Mouse (Mus musculus) layer of hippocampus, adult 2 months (tissue): ENCODE measurements around the gene Celf3. TPM values are rescaled to one million over a fixed set of nuclear protein-coding genes. Genes with fewer than 3 reads are reported as not detected.

Experiments used
- DNase-seq, 2 experiments: peaks; one replicate each; pipeline ENCODE4 v3.0.0; 2022; ENCODE audit warnings: low spot score in 2 of 2
- H3K27ac ChIP-seq: fragments of 200-600 bp; 2 replicates; pipeline ENCODE4 v1.8.1; 2022
- H3K4me3 ChIP-seq: fragments of 200-600 bp; 2 replicates; pipeline ENCODE4 v1.8.1; 2022; ENCODE audit warnings: mild to moderate bottlenecking
- CTCF ChIP-seq: fragments of 200-600 bp; conservative IDR thresholded peaks from 2 replicates; pipeline ENCODE4 v1.8.1; 2022; ENCODE audit warnings: antibody characterized with exemption, mild to moderate bottlenecking, moderate library complexity
- total RNA-seq, 2 experiments: library from RNA; stranded (reverse); gene quantifications; 2 replicates each; pipeline ENCODE4 v1.2.3; 2021

Gene Celf3
- total RNA-seq, 2 experiments from 2014 or later = 184 to 202 TPM

DNA sequence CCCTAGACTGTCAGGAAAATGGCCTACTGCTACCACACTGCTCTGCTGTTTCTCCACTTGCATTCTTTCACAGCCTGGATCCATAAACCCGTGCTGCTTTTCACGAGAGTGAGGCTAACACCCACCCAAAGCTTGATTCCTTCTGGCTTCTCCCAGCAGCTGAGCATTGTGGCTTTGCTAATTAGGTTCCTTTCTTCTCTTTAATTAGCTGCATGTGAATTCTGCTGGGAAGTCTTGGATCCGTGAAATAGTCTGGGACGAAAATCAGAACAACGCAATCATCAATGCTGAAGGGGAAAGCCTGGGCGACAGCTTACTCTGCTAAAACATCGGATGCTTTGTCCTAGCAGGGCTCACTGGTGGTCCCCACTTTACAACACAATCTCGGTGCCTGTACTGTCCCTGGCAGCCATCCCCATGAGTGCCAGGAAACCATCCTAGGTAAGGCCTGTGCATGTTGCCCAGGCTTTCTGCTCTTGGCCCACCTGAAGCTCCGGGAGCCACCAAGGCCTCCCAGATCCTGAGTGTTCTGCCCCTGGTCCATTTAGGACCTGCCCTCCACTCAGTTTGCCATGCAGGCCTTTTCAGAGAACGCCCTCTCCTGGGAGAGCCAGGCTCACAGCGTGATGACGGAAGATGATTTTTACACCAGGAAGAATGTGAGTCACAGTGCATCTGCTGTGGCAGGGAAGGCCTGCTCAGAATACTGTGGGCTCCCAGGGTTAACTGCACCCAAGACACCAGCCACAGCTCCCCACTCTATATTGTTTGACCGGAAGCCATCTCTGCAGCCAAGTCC, 12.3 kb upstream of the Celf3 start:
- Histone ChIP-seq H3K4me3 (no peak overlapping the region; the same call in 1 of the 2 replicates), H3K27ac (peak overlapping the region; percentile 96)
- peak; percentile 63 to 89 for DNase-seq
- TF ChIP-seq CTCF = peak; percentile 56

DNA sequence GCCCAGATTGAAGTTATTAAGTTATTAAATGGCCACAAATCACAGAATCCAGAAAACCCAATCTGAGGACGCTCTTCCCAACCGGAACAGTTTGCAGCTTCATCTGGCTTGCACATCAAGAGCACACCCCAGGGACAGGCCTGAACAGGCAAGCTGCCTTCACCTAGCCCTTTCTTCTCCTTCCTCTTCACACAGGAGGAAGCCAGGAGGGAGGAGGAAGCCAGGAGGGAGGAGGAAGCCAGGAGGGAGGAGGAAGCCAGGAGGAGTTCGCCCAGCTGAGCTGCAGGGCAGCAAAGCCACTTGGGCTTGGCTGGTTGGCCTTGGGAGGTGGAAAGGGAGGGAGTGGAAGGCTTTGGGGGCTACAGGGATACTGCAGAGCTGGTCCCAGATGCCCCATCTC, 9.2 kb upstream of the Celf3 start:
- DNase-seq = no peak
- Histone ChIP-seq H3K4me3 (no peak overlapping the region), H3K27ac (no peak overlapping the region)
- TF ChIP-seq CTCF = no peak

DNA sequence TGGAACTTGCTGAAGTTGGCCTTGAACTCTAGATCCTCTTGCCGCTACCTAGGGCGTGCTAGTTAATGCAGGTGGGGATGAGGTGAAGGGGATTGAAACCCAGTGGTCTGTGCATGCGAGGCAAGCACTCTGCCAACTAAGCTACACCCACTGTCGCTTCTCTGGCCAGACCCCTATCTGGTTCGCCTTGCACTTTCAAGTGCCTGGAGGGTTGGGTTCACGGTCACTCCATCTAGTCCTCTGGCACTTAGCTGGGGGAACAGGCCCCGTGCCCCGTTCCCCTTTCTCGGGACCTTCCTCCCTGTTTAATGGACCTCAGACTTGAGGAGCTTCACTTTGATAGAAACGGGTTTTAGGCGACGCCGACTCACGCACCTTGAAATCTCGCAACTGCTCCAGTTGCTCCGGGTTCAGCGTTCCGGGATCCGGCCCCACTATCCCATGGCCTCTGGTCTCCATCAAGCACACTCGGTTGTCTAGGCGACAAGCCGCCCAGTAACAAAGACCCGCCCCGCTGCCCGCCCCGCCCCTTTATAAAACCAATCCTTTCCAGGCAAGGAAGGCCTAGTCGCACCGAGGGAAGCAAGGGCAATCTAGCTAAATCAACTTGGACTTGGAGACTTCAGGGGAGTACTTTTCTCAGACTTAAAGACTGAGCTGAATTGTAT, 5.5 kb upstream of the Celf3 start:
- TF ChIP-seq CTCF = no peak
- peak overlapping the region; percentile 86 for H3K27ac ChIP-seq
- peak overlapping the region; percentile 37; the same call in 1 of the 2 replicates for H3K4me3 ChIP-seq
- DNase-seq = no peak

DNA sequence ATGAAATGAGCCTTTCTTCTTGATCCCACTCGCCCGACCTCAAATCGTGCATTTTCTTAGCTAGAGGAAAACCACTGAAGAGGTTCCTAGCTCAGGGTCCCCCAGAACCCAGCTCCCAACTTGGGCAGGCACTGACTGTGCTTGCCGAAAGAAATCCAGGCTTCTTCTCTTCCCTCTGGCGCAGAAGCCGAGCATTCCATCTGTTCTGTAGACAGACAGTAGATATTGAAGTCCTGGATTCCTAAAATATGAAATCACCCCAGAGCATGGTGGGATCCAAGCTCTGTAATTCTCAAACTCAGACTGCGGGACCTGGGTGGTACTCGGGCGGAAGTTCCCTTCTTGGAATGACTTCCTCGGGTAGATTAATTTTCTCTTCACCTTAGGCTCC, 5.0 kb upstream of the Celf3 start:
- H3K27ac ChIP-seq = peak overlapping the region; percentile 86
- no peak for TF ChIP-seq CTCF
- no peak for DNase-seq
- peak overlapping the region; percentile 37; the same call in 1 of the 2 replicates for H3K4me3 ChIP-seq

DNA sequence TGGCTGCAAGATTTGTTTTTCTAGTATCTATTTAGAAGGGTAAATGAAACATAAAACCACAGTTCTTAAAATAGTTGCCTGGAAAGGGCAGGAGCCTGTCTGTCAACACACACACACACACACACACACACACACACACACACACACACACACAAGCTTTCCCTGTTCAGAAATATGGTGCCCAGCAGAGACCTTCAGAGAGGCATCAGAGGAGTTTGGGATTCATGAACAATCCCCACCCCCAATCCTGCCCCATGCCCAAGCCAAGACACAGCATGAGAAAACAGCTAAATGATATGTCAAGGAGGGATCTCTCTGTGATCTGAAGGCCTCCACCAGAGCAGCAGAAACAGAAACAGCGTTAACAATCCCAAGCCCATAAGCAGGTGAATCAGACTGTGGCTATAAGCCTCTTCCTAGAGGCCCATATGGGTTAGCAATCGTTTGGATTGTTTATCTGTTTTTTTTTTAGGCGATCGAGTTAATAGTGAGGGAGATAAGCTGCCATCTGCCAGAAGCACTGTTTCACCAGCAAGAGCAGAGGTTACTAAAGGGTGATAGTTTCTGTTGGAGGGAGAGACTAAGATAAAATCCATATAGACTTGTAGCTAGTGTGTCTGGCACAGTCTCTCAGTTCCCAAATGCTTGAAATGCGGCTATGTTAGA, 4.4 kb upstream of the Celf3 start:
- Histone ChIP-seq H3K4me3 (no peak overlapping the region), H3K27ac (peak overlapping the region; percentile 86)
- DNase-seq = no peak
- TF ChIP-seq CTCF = no peak

DNA sequence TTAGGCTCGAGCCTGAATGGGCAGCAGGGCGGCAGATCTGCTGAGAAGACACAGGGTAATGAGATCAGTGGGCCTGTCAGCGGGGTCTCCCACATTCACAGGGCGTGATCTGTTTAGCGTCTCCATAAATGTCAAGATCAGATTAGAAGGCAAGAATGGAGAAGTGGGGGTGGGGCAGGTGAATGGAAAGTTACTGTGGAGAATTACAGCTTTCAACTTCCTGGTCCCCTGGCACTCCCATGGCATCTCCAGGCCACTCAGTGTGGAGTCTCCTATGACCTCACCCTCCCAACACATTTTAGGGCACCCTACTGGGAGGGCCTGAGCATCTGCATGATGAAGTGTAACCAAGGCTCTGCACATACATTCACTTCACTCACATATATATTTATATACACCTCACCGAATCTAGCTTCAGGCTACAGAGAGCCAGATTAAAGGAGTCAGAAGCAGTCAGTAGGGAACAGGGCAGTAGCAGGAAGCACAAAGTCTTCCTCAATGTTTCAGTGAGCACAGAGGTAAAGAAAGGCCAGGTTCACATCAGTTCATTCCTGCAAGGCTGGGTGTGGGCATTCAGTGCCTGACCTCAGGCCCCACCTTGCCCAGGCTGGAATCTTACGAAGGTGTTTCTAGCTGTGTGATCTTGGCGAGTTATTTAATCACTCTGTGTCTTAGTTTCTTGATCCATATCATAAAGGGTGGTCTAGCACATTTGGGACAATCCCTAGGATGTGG, 1.6 kb upstream of the Celf3 start:
- no peak overlapping the region for H3K4me3 ChIP-seq
- no peak for TF ChIP-seq CTCF
- H3K27ac ChIP-seq = peak overlapping the region; percentile 95
- no peak for DNase-seq

DNA sequence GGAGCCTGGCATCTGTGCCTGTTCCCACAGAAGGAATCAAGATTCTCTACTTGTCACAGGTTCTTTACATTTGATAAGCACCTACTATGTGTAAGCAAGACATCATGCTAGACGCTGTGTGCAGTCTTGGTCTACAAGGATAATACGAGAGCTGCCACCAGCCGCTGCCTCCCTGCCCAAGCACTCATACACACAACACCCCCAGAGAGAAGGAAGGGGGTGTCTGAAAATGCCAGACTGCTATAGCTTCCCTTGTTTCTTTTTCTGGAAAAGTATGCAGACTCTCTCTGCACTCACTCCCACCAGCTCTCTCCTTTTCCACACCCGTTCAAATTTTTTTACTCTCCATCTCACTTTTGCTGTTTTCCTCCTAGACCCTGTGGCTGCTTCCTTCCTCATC, 651 bp upstream of the Celf3 start:
- no peak for TF ChIP-seq CTCF
- DNase-seq = peak in 1 of 2 experiments; percentile 71
- Histone ChIP-seq H3K4me3 (peak overlapping the region; percentile 82), H3K27ac (peak overlapping the region; percentile 95)

DNA sequence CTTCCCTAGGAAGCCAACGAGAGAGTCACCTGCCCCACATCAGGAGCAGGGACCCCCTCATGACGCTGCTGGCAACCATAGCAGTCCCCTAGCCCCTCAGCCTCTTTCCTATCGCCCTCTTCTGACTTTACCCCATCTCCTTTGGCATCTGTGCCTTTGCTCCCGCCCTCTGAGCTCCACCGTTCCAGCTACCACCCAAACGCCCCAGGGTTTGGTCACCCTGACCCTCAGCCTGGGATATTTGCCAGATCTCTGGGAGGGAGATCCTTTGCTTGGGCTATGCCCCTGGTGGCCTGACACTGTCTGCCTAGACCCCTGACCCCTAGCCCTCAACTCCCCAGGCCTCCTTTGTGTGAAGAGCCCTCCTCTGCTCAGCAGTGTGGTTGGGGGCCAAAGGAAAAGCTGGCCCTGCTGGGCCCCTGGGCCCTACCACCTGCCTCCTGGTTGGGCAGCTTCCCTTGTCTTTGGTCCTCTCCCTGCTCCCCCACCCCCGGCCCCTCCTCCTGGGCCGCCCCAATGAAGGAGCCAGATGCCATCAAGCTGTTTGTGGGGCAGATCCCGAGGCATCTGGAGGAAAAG, 585 bp downstream of the Celf3 start:
- Histone ChIP-seq H3K4me3 (peak overlapping the region; percentile 82), H3K27ac (peak overlapping the region; percentile 95)
- TF ChIP-seq CTCF = no peak
- no peak for DNase-seq

DNA sequence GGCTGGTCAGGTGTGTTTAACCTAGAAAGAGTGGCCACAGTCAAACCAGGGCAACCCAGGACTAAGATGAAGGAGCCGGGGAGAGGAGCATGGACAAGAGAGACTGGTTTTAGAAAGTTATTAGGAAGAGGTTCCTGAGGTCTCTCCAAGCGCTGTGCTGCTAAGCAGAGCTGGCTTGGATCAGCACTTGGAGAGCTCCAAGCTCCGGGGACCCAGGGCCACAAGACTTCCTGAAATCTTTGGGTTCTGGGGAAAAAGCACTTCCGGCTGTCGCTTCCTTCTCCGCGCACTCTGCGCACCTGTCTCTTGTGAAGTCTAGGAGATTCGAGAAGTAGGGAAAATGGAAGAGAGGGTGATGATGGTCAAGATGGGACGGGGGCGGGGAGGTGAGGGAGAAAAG, 1.5 kb downstream of the Celf3 start:
- H3K4me3 ChIP-seq = peak overlapping the region; percentile 82
- no peak for TF ChIP-seq CTCF
- peak overlapping the region; percentile 95 for H3K27ac ChIP-seq
- no peak for DNase-seq

DNA sequence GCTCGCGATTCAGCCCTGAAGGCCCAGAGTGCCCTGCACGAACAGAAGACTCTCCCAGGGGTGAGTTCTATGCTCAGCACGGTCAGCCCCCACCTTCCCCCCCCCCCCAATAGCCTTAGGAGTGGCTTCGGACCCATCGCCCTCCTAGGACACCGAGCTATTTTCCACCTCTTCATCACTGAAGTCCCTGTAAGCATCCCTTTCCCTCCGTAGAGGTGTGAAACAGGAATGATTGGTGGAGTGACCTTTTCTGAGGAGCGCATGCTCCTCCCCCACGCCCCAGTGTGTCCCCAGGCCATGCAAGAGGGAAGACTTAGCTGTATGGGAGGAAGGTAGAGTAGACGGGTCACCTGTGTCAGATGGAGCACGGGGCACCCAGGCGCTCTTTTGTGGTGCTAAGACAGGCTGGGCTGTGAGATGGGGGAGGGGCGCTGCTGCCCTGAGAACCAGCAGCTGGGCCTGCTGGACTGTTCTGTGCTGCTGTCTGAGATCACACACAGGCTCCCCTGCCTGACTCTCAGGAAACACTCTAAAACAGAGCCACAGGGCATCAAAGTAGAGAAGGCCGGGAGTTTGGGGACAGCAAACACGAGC, 2.3 kb downstream of the Celf3 start, which contains the start of gene Riiad1:
Gene Riiad1, minus strand, starts transcription at position 51 of the 594 bp plus-strand sequence.
- TF ChIP-seq CTCF = no peak
- DNase-seq = no peak
- Histone ChIP-seq H3K4me3 (peak within 1 kb of the TSS; percentile 82), H3K27ac (peak within 1 kb of the TSS; percentile 95)

DNA sequence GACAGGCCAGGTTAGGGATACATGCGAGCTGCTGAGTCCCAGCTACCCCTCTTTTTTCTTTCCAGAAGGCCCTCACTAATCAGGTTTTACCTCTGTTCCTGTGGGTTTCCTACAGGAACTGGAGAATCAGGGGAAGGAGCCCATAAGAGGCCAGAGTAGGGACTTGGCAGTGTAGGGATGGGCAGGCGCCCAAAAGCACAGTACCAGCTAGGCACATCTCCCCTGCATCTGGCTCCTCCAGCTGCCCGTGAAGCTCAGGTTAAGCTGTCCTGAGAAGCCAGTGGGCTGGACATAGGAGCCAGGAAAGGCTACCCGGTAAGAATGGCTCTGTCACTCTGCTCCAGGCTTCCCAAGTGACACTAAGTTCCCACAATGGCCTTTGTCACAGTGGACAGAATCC, 3.3 kb downstream of the Celf3 start:
- no peak for TF ChIP-seq CTCF
- H3K4me3 ChIP-seq = peak overlapping the region; percentile 15; the same call in 1 of the 2 replicates
- no peak for DNase-seq
- H3K27ac ChIP-seq = peak overlapping the region; percentile 95

DNA sequence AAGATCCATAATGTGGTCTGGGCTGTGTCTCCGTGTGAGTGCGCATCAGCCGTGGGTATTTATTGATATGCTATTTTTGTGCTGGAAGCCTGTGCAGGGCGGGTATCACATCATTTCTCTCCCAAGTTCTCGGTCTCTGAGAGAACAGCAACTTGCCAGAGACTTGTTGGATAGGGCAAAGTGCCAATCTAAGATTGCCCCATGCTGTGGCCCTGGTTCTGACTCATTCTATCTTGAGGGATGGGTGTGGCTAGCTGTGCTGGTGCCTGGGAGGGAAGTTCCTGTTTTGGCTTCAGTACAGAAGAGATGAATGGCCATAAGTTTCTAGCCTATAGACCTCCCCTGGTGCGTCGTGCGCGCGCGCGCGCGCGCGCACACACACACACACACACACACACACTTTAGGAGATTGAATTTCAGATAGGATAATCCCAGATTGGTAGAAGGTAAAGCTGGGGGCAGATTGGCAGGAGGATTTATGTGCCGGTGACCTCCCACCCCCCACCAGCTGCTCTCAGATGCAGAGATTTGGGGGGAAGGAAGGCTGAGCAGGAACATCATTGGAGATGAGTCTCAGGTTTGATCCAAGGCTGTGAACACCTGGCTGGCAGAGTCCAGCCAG, 4.8 kb downstream of the Celf3 start:
- no peak for DNase-seq
- Histone ChIP-seq H3K27ac (peak overlapping the region; percentile 95), H3K4me3 (peak overlapping the region; percentile 26)
- TF ChIP-seq CTCF = no peak
